ENCODE assay signal across 9 mouse cellular contexts in genomic region chr5:113650035-113650865, GRCm38 (mm10). TPM values are rescaled to one million over a fixed set of nuclear protein-coding genes. Genes with fewer than 3 reads are reported as not detected.
DNase-seq lines count a peak whose midpoint lies in the region; ATAC-seq lines count a peak whose summit lies in the region.
"Had no signal": no experiment of that assay in that cellular context is flagged by ENCODE, and none has a peak within 500 bp of the region (broad histone marks: within the 10 kb centered on the region; RNA-seq: fewer than 3 reads in every experiment).

Gene Cmklr1, minus strand, starts transcription at chr5:113650426.

- no peak within 1 kb of the TSS for H3K4me3 ChIP-seq in forebrain, embryonic 11.5 days (ENCODE audit: low read depth, low read length)
- peak within 1 kb of the TSS; percentile 38 for H3K4me3 ChIP-seq in limb, embryonic 13.5 days
- H3K4me3 ChIP-seq in midbrain, embryonic 13.5 days (replicated peaks) = peak within 1 kb of the TSS; percentile 2; the same call in 1 of the 2 replicates

- H3K27ac ChIP-seq in forebrain, embryonic 11.5 days (ENCODE audit: low read depth, low read length) = no peak within 1 kb of the TSS
- peak within 1 kb of the TSS; percentile 48; the same call in 1 of the 2 replicates for H3K27ac ChIP-seq in limb, embryonic 13.5 days
- no peak within 1 kb of the TSS for H3K27ac ChIP-seq in midbrain, embryonic 13.5 days

- H3K9ac ChIP-seq in forebrain, embryonic 11.5 days (ENCODE audit: low read length) = no peak within 1 kb of the TSS
- H3K9ac ChIP-seq in limb, embryonic 13.5 days = peak within 1 kb of the TSS; percentile 65
- H3K9ac ChIP-seq in midbrain, embryonic 13.5 days (replicated peaks) = no peak within 1 kb of the TSS

- 16% methylated on average over 30 of the region's 30 CpGs for WGBS in forebrain, embryonic 11.5 days
- 6% methylated on average over 30 of the region's 30 CpGs for WGBS in limb, embryonic 13.5 days
- 10% methylated on average over 30 of the region's 30 CpGs for WGBS in midbrain, embryonic 13.5 days

- intact Hi-C loops in heart, postnatal 10 days (cut with DNase I) = no loop called here

- no peak for ATAC-seq in forebrain, embryonic 11.5 days (replicated peaks; ENCODE audit: low FRiP score)
- ATAC-seq in limb, embryonic 13.5 days (ENCODE audit: low FRiP score, low read depth) = 0 out of 2 replicates have a peak, but pooled peaks have one; percentile 45
- no peak for ATAC-seq in midbrain, embryonic 13.5 days

- DNase-seq in ovary, postnatal 36 days (ENCODE audit: low spot score) = peak; percentile 46
- DNase-seq in ovary, postnatal 10 days (ENCODE audit: low spot score) = no peak
- DNase-seq in forebrain, embryonic 11.5 days (ENCODE audit: low spot score) = peak; percentile 54
- peak; percentile 71 to 76 for DNase-seq in heart, postnatal 10 days
- DNase-seq in cerebellum, postnatal 4 days (ENCODE audit: low spot score in 2 of 2) = no peak
- no peak for DNase-seq in layer of hippocampus, postnatal 10 days (ENCODE audit: low spot score in 2 of 2)

- H3K27me3 ChIP-seq in forebrain, embryonic 11.5 days (ENCODE audit: control insufficient read depth, insufficient read depth, low read length) = peaks cover 3% of the 10 kb centered on the region; the same call in 1 of the 2 replicates
- peaks cover 3% of the 10 kb centered on the region; the same call in 1 of the 2 replicates for H3K27me3 ChIP-seq in limb, embryonic 13.5 days
- peaks cover 23% of the 10 kb centered on the region for H3K27me3 ChIP-seq in midbrain, embryonic 13.5 days

- H3K9me3 ChIP-seq in forebrain, embryonic 11.5 days (ENCODE audit: control insufficient read depth, low read length) = no peaks in the 10 kb centered on the region
- no peaks in the 10 kb centered on the region for H3K9me3 ChIP-seq in limb, embryonic 13.5 days
- H3K9me3 ChIP-seq in midbrain, embryonic 13.5 days = no peaks in the 10 kb centered on the region

- H3K4me2 ChIP-seq in forebrain, embryonic 11.5 days (ENCODE audit: low read depth, low read length, severe bottlenecking) = peak within 1 kb of the TSS; percentile 2; the same call in 1 of the 2 replicates
- H3K4me2 ChIP-seq in limb, embryonic 13.5 days (replicated peaks) = peak within 1 kb of the TSS; percentile 65
- H3K4me2 ChIP-seq in midbrain, embryonic 13.5 days (replicated peaks) = peak within 1 kb of the TSS; percentile 17; the same call in 1 of the 2 replicates

- 0 out of 2 replicates have a peak, but pooled peaks cover 4% of the 10 kb centered on the region for H3K4me1 ChIP-seq in forebrain, embryonic 11.5 days (replicated peaks; ENCODE audit: control insufficient read depth, insufficient read depth, low read length)
- H3K4me1 ChIP-seq in limb, embryonic 13.5 days = peaks cover 25% of the 10 kb centered on the region
- H3K4me1 ChIP-seq in midbrain, embryonic 13.5 days (replicated peaks) = peaks cover 17% of the 10 kb centered on the region

- no peaks in the 10 kb centered on the region for H3K36me3 ChIP-seq in forebrain, embryonic 11.5 days (ENCODE audit: control insufficient read depth, insufficient read depth, low read length)
- no peaks in the 10 kb centered on the region for H3K36me3 ChIP-seq in limb, embryonic 13.5 days
- no peaks in the 10 kb centered on the region for H3K36me3 ChIP-seq in midbrain, embryonic 13.5 days
- H3K36me3 ChIP-seq: G1E had no signal

RNA-seq across cellular contexts. Expression of gene Cmklr1, which starts in this region (rescaled TPM):
- 0.89 and 1.1 TPM in 2 replicates for polyA plus RNA-seq in forebrain, embryonic 11.5 days (2014; fragmentation: Nextera tagmentation; extraction: Ambion mirVana)
- total RNA-seq in heart, postnatal 10 days (2021) = 10 to 100 TPM; 20.8 to 22.5 TPM
- polyA plus RNA-seq in limb, embryonic 13.5 days (2015; fragmentation: Nextera tagmentation; extraction: Ambion mirVana) = 3.6 and 3.7 TPM in 2 replicates
- 1.4 and 2.5 TPM in 2 replicates for polyA plus RNA-seq in midbrain, embryonic 13.5 days (2015; fragmentation: Nextera tagmentation; extraction: Ambion mirVana)
- total RNA-seq in layer of hippocampus, postnatal 10 days (2021) = 1 to 10 TPM; 3.6 to 5.4 TPM
- polyA plus RNA-seq: G1E had no signal

Comparison
In these comparisons a context has a peak if more than half of its experiments do, and no peak if none do; other contexts are left out.
1. DNase-seq: peak in ovary, postnatal 36 days (single experiment), forebrain, embryonic 11.5 days (single experiment) and heart, postnatal 10 days (2 of 2); none in ovary, postnatal 10 days (single experiment), cerebellum, postnatal 4 days (0 of 2) and layer of hippocampus, postnatal 10 days (0 of 2).
2. H3K4me2 ChIP-seq: peak in every context shown above with its lines; median percentile 65 in limb, embryonic 13.5 days; 17 in midbrain, embryonic 13.5 days; 2 in forebrain, embryonic 11.5 days.